Mouse (Mus musculus): ENCODE data around the gene Gm14296. TPM values are rescaled to one million over a fixed set of nuclear protein-coding genes. Genes with fewer than 3 reads are reported as not detected.
"Not testable (repeated sequence)": the region's sequence is repeated elsewhere in the genome, so short reads cannot be mapped to it uniquely, and the experiment has no call there.

Gm14296 gene
- polyA plus RNA-seq (2017; shearing (Covaris generic)) = 1 to 10 TPM; 5.3 to 6.7 TPM

GRCm38 (mm10) chr2:176927709-176928108, at the start of gene Gm14296:
Gene Gm14296 (minus strand): TSS chr2:176927809.
- ATAC-seq = not testable (repeated sequence)

- not testable (repeated sequence) for ATAC-seq
Measured at GRCm38 (mm10) chr2:176905464-176905863, 22.1 kb downstream of the Gm14296 start.

Other genes with a start within 250 kb of the Gm14296 start
- gene Gm14305, start 219.5 kb downstream of the Gm14296 start, polyA plus RNA-seq (2017; shearing (Covaris generic)) = 10 to 100 TPM; 10.6 to 12.9 TPM
- 1 to 10 TPM; 2.6 to 8.0 TPM for gene Gm14295, start 129.2 kb downstream of the Gm14296 start, polyA plus RNA-seq (2017; shearing (Covaris generic))
- gene Gm14408, start 96.7 kb downstream of the Gm14296 start, polyA plus RNA-seq (2017; shearing (Covaris generic)) = not detected
- gene Gm14419, start 73.1 kb upstream of the Gm14296 start, polyA plus RNA-seq (2017; shearing (Covaris generic)) = 1 to 10 TPM in 1 of 2 experiments, under 1 TPM in 1; 0.50 to 1.4 TPM
- not detected for gene Gm14401, start 146.5 kb upstream of the Gm14296 start, polyA plus RNA-seq (2017; shearing (Covaris generic))